Mouse (Mus musculus) forebrain, embryonic 10.5 days (tissue): ENCODE measurements around the gene Eno4. TPM values are rescaled to one million over a fixed set of nuclear protein-coding genes. Genes with fewer than 3 reads are reported as not detected.
A peak's percentile ranks its signal among the peaks of the same experiment; 100 is the strongest.

ENCODE experiments used
- DNase-seq: peaks from one replicate; pipeline ENCODE4 v3.0.0-alpha.2; 2017; ENCODE audit warnings: low spot score; ENCODE audit errors: extremely low spot score
- H3K27ac ChIP-seq: fragments of 300-500 bp; sonication (generic); 2 replicates; pipeline ENCODE4 v1.5.1; 2016; ENCODE audit warnings: mild to moderate bottlenecking
- H3K27me3 ChIP-seq: fragments of 300-500 bp; sonication (generic); 2 replicates; pipeline ENCODE4 v1.6.1; 2016; ENCODE audit warnings: mild to moderate bottlenecking; ENCODE audit not compliant: poor library complexity, severe bottlenecking
- H3K36me3 ChIP-seq: fragments of 300-500 bp; sonication (generic); replicated peaks from 2 replicates; pipeline ENCODE4 v1.6.1; 2016; ENCODE audit warnings: mild to moderate bottlenecking, moderate library complexity
- H3K4me1 ChIP-seq: fragments of 300-500 bp; sonication (generic); 2 replicates; pipeline ENCODE4 v1.6.1; 2016
- H3K4me3 ChIP-seq: fragments of 300-500 bp; sonication (generic); 2 replicates; pipeline ENCODE4 v1.5.1; 2016; ENCODE audit warnings: mild to moderate bottlenecking, moderate library complexity
- H3K9me3 ChIP-seq: fragments of 300-500 bp; sonication (generic); 2 replicates; pipeline ENCODE4 v1.6.1; 2016; ENCODE audit warnings: mild to moderate bottlenecking, moderate library complexity
- WGBS: fragments of 180-500 bp; shearing (Covaris S2); methylation state at CpG from one replicate; pipeline ENCODE4 v1.1.7; 2016; 5-methylcytosine and 5-hydroxymethylcytosine counted together
- polyA plus RNA-seq: library from polyadenylated mRNA; unstranded; fragments of >200 nt; fragmentation: Nextera tagmentation; extraction: Ambion mirVana; gene quantifications from 2 replicates; pipeline ENCODE4 v1.2.1, GENCODE M21; 2016

Eno4 gene
- polyA plus RNA-seq, 1 experiment from 2014 or later: 1.3 TPM

GRCm38 (mm10) chr19:58931081-58931800 lies 12.0 kb upstream of the Eno4 start:
- DNase-seq: peak; percentile 65
- peak overlapping the region; percentile 72 for H3K27ac ChIP-seq
- no peaks in the 10 kb centered on the region for H3K36me3 ChIP-seq
- no peaks in the 10 kb centered on the region for H3K9me3 ChIP-seq
- H3K27me3 ChIP-seq: peaks cover 100% of the 10 kb centered on the region
- WGBS: 10% methylated on average over 16 of the region's 16 CpGs
- peak overlapping the region; percentile 27 for H3K4me3 ChIP-seq
- peaks cover 52% of the 10 kb centered on the region for H3K4me1 ChIP-seq

- Histone ChIP-seq H3K27ac (peak overlapping the region; percentile 31; the same call in 1 of the 2 replicates), H3K4me3 (peak overlapping the region; percentile 16; the same call in 1 of the 2 replicates), H3K36me3 (no peaks in the 10 kb centered on the region), H3K4me1 (peaks cover 67% of the 10 kb centered on the region), H3K27me3 (peaks cover 98% of the 10 kb centered on the region), H3K9me3 (no peaks in the 10 kb centered on the region)
- no peak for DNase-seq
- 5% methylated on average over 4 of the region's 4 CpGs for WGBS
Measured at GRCm38 (mm10) chr19:58933062-58933461, 10.2 kb upstream of the Eno4 start.

- no peak overlapping the region for H3K4me3 ChIP-seq
- no peak for DNase-seq
- WGBS: 85% methylated on average over 7 of the region's 7 CpGs
- H3K9me3 ChIP-seq: no peaks in the 10 kb centered on the region
- no peaks in the 10 kb centered on the region for H3K36me3 ChIP-seq
- peaks cover 70% of the 10 kb centered on the region for H3K27me3 ChIP-seq
- peaks cover 20% of the 10 kb centered on the region for H3K4me1 ChIP-seq
- no peak overlapping the region for H3K27ac ChIP-seq
Measured at GRCm38 (mm10) chr19:58945959-58946358, 2.7 kb downstream of the Eno4 start.

DNA sequence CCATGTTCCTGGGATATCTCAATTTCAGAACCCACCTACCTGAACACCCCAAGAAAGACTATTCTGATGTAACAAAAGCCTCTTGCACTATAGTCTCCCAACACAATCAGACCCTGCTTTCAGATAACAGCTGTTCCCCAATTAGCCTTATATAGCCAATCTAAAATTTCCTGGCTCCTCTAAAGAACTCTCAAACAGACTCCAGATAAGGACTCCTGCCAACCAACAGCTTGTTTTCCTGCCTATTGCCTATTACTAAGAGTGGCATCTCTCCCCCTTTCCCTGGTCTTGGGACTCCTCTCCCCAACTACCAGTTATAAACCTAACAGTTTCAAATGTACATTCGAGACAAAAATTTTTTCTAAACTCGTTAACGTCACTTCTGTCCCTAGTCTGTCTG lies 8.3 kb downstream of the Eno4 start:
- WGBS: 93% methylated on average over 3 of the region's 3 CpGs
- Histone ChIP-seq H3K9me3 (no peaks in the 10 kb centered on the region), H3K4me1 (no peaks in the 10 kb centered on the region), H3K36me3 (no peaks in the 10 kb centered on the region), H3K4me3 (no peak overlapping the region), H3K27me3 (peaks cover 82% of the 10 kb centered on the region), H3K27ac (no peak overlapping the region)
- DNase-seq: no peak

DNA sequence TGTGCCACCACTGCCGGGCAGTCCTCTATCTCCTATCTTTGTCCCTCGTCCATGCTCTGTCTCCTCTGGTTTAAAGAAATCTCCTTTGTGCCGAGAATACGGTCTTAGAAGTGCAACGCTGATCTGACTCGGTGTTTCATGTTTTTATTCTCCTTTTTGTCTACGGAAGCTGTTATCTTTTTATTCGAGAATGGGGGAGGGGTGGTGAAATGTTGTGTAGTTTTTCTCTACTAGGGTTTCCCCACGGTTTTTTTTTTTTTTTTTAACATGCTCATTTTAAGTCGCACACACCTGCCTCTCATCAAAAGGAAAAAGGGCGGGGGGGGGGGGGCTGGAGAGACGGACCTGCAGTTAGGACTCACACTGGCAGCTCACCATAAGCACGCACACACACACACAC lies 9.0 kb downstream of the Eno4 start:
- H3K27me3 ChIP-seq: peaks cover 74% of the 10 kb centered on the region
- no peak for DNase-seq
- no peaks in the 10 kb centered on the region for H3K36me3 ChIP-seq
- no peak overlapping the region for H3K4me3 ChIP-seq
- no peak overlapping the region for H3K27ac ChIP-seq
- WGBS: 79% methylated on average over 11 of the region's 13 CpGs
- H3K9me3 ChIP-seq: no peaks in the 10 kb centered on the region
- no peaks in the 10 kb centered on the region for H3K4me1 ChIP-seq

DNA sequence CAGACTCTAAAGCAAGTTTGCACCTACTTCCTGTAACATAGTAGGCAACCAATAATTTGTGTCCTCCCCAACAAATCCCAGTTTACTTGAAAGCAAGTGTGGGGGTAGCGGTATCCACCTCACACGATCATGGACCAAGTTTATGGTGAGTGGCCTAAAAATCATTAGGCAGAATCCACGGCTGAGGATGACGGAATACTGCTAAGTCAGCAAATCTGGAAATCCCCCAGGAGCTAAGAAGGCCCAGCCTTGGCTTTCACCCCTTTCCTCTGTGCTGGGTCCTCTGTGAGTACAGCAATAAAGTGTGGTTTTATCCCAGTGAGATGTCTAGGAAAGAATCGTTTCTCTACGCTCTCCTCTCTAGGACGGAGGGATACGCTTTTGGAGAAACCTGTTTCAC lies 11.6 kb downstream of the Eno4 start:
- 95% methylated on average over 8 of the region's 8 CpGs for WGBS
- H3K4me3 ChIP-seq: no peak overlapping the region
- no peaks in the 10 kb centered on the region for H3K36me3 ChIP-seq
- no peaks in the 10 kb centered on the region for H3K4me1 ChIP-seq
- no peak overlapping the region for H3K27ac ChIP-seq
- H3K27me3 ChIP-seq: peaks cover 78% of the 10 kb centered on the region
- H3K9me3 ChIP-seq: no peaks in the 10 kb centered on the region
- DNase-seq: no peak

- Histone ChIP-seq H3K9me3 (no peaks in the 10 kb centered on the region), H3K36me3 (no peaks in the 10 kb centered on the region), H3K4me1 (peaks cover 29% of the 10 kb centered on the region), H3K27ac (no peak overlapping the region), H3K27me3 (peaks cover 90% of the 10 kb centered on the region), H3K4me3 (no peak overlapping the region)
- no peak for DNase-seq
- 67% methylated on average over 8 of the region's 8 CpGs for WGBS
Measured at GRCm38 (mm10) chr19:58963011-58963410, 19.8 kb downstream of the Eno4 start.

DNA sequence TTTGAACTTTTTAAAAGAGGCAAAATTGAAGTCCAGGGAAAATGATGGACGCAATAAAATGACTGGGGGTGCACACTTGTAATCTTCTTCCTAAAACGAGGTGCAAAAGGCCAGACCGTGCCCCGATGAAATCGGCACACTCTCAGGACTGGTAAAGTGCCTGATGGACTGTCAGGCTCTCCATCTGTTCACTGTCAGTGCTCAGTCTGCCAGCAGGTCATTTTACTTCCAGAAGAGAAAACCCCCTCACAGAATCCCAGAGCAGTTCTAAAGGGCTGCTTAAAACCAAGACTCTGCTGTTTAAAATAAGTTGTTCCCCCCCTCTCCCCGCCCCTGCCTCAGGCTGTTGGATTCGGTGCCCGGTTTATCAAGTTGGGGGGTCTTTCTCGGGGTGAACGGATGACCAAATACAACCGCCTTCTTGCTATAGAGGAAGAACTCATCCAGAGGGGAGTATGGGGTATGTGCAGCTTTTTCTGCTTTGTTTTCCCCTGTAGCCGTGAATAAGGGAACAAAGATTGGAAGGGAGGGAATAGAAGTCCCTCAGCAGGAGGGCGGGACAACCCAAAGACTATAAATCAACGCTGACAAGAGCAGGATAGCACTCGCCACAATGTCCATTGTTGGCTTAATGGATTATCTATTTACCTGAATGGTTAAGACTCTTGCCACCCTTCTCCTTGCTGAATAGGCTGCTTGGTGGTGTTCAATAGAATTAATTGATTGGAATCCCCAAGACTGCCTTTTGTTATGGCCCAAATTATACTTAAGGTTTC lies 25.7 kb downstream of the Eno4 start:
- H3K4me1 ChIP-seq: peaks cover 25% of the 10 kb centered on the region
- DNase-seq: no peak
- no peaks in the 10 kb centered on the region for H3K9me3 ChIP-seq
- no peak overlapping the region for H3K27ac ChIP-seq
- H3K27me3 ChIP-seq: peaks cover 99% of the 10 kb centered on the region
- peak overlapping the region; percentile 19; the same call in 1 of the 2 replicates for H3K4me3 ChIP-seq
- H3K36me3 ChIP-seq: no peaks in the 10 kb centered on the region
- WGBS: 18% methylated on average over 15 of the region's 15 CpGs

DNA sequence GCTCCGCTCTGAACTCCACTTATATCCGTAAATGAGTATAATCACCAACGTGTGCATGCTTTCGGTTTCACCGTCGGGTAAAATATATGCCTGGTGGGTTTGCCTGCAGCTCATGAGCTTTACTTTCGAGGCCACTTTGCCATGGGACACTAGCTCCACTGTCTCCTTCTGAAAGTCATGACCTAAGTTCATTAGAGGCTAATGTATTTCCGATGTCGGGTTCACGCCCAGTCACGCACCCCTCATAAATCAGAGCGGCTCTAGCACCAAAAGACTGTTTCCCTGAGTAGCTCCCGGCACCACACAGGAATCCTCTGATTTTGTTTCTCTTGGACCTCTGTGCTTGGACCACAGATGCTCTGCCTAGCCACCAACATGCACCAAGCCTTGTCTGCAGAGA lies 27.6 kb downstream of the Eno4 start:
- H3K27me3 ChIP-seq: peaks cover 100% of the 10 kb centered on the region
- 92% methylated on average over 13 of the region's 13 CpGs for WGBS
- no peaks in the 10 kb centered on the region for H3K36me3 ChIP-seq
- DNase-seq: no peak
- H3K27ac ChIP-seq: no peak overlapping the region
- H3K4me1 ChIP-seq: peaks cover 35% of the 10 kb centered on the region
- H3K4me3 ChIP-seq: no peak overlapping the region
- H3K9me3 ChIP-seq: no peaks in the 10 kb centered on the region

- no peak for DNase-seq
- H3K4me3 ChIP-seq: no peak overlapping the region
- H3K36me3 ChIP-seq: no peaks in the 10 kb centered on the region
- peaks cover 100% of the 10 kb centered on the region for H3K27me3 ChIP-seq
- no peak overlapping the region for H3K27ac ChIP-seq
- peaks cover 3% of the 10 kb centered on the region; the same call in 1 of the 2 replicates for H3K9me3 ChIP-seq
- peaks cover 29% of the 10 kb centered on the region for H3K4me1 ChIP-seq
- 86% methylated on average over 8 of the region's 8 CpGs for WGBS
Measured at GRCm38 (mm10) chr19:58974126-58974525, 30.9 kb downstream of the Eno4 start.

DNA sequence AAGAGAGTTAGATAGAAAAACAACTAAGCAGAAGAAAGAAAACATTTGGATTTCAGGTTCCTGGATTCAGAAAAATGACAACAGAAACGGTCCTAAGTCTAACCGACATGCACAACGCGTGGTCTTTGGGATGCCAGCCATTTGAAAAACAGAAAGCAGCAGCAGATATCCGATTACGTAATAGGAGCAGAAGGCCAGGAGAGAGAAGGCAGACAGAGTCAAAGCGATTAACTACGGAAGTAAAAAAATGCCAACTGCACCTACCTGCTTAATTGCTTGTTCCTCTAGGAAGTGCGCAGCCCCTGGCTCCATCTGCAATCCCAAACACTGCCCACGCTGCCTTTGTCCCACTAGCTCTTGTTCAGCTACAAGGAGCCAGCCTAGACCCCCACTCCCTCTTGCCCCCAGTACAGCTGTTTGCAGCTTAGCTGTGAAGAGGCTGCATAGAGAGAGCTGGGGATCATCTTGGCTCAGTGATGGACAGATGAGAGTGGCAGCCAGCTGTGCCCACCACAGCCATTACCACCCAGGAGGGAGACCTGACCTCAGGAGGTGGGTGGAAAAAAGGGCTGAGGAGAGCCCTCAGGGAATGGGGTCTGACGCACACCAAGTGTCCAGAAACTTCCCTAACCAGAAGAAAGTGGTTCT lies 32.1 kb downstream of the Eno4 start:
- Histone ChIP-seq H3K27me3 (peaks cover 99% of the 10 kb centered on the region), H3K9me3 (peaks cover 3% of the 10 kb centered on the region; the same call in 1 of the 2 replicates), H3K4me1 (peaks cover 37% of the 10 kb centered on the region), H3K27ac (peak overlapping the region; percentile 40; the same call in 1 of the 2 replicates), H3K4me3 (no peak overlapping the region), H3K36me3 (no peaks in the 10 kb centered on the region)
- WGBS: 82% methylated on average over 11 of the region's 11 CpGs
- no peak for DNase-seq

DNA sequence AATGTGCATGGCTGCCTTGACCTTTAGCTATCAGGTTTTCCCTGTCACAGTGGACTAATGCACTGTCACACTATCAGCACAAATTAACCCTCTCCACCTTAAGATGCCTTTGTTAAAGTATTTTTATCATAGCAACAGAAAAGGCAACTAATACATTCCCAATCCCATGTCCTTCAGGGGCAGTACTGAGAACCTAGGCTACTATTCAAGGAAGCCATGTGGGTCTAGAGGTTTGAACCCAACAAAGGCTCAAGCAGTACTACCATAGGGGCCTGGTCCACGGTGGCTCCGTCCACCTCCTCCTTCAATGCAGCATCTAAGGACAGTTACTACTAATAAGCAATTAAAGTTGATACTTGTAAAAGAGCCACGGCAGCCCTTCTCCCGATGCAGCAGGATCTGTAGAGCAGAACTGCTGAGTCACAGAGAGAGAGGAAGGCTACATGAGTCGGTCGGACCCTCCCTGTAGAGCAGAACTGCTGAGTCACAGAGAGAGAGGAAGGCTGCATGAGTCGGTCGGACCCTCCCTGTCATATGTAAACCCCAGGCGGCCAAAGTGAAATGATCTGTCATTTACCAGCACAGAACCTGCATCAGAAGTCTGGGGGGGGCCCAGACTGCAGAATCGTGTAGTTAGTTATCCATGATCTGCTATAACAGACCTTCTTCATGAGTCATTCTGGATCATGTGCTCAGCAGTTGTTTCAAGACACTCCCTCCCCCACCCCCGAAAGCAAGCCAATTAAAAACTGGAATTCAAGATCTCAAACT lies 35.4 kb downstream of the Eno4 start:
- 57% methylated on average over 11 of the region's 11 CpGs for WGBS
- peak overlapping the region; percentile 12; the same call in 1 of the 2 replicates for H3K4me3 ChIP-seq
- H3K4me1 ChIP-seq: peaks cover 62% of the 10 kb centered on the region
- H3K36me3 ChIP-seq: no peaks in the 10 kb centered on the region
- peaks cover 99% of the 10 kb centered on the region for H3K27me3 ChIP-seq
- H3K9me3 ChIP-seq: peaks cover 3% of the 10 kb centered on the region; the same call in 1 of the 2 replicates
- peak overlapping the region; percentile 44; the same call in 1 of the 2 replicates for H3K27ac ChIP-seq
- peak; percentile 33 for DNase-seq
